Mouse (Mus musculus): ENCODE measurements around the gene Ccdc103.

The Ccdc103 gene

DNA sequence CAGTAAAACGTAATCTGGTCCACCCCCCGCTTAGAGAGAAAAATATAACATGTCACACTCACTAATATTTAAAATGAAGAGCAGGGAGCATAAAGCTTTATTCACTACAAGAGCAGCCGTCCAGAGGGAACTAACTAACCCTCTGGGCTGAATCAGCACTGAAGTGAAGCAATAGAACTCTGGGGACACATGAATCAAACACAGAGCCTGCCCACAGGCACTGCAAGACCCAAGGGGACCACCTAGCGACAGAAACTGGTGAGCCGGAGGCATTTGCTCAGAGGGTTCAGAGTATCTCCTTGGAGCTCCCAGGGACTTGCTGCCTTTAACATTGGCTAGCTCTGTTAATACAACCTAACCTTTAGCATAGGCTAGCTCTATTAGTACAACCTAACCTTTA is 9.1 kb downstream of the Ccdc103 start:
- DNase-seq (ENCODE audit: low spot score in 2 of 2) = no peak

DNA sequence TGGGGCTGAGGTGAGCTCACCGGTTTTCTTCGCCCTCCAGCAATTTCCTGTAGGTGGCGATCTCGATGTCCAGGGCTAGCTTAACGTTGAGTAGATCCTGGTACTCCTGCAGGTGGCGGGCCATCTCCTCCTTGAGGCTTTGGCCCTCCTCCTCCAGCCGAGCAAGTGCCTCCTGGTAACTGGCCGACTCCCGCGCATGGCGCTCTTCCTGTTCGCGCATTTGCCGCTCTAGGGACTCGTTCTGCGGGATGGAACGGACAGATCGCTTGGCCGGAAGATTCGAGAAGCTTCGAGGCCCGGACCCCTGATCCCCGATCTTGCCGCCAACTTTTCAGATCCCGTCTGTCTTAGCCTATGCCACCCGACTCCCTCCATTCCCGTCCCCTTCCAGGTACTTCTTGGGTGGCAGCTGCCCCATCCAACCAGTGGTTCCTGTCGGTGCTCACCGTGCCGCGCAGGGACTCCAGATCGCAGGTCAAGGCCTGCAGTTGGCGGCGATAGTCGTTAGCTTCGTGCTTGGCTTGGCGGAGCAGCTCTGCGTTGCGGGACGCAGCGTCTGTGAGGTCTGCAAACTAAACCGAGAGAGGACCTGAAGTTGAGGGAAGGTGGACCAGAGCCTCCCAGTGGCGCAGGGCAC is 12.1 kb downstream of the Ccdc103 start:
- DNase-seq (ENCODE audit: low spot score in 2 of 2) = peak in 1 of 2 experiments; percentile 38

DNA sequence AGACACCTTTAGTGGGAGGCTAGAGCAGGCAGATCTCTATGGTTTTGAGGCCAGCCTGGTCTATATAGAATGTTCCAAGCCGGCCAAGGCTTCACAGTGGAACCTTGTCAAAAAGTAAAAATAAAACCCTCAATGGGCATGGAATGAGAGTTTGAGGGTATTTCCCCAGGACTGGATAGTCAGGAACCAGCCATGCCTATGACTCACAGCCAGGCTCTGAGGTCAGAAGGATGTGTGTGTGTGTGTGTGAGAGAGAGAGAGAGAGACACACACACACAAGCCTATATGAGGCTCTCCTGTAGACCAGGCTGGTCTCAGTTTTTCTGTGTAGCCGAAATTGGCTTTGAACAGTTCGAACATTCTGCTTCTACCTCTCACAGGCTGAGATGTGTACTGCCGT is 13.7 kb downstream of the Ccdc103 start:
- DNase-seq (ENCODE audit: low spot score in 2 of 2) = no peak

DNA sequence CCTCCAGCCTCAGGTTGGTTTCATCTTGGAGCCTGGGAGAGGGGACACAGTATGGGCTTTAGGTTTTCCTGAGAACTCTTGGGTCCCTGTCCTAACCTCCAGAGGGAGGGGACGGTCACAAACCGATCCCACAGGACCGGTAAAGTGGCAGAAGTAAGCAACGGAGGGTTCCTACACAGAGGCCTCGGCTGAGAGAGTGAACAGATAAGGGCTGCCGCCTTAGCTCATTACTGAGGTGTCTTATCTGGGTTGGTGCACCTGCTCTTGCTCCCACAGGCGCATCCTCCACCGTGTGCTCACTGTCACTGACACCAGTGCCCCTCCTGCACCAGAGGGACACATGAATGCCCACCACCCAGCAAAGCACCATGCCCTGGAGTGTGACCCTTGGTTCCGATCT is 14.8 kb downstream of the Ccdc103 start:
- DNase-seq (ENCODE audit: low spot score in 2 of 2) = no peak

DNA sequence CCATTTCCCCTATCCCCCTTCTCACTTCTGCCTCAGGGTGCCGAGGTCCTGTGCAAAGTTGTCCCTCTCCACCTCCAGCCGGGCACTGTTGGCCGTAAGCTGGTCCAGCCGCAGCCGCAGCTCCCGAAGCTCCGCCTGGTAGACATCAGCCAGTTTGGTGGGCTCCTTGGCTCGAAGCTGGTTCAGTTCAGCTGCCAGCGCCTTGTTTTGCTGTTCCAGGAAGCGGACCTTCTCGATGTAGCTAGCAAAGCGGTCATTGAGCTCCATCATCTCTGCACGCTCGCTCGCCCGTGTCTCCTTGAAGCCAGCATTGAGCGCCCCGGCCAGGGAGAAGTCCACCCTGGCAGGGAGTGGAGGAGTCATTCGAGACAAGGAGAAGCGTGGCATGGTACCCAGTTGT is 15.6 kb downstream of the Ccdc103 start:
- DNase-seq (ENCODE audit: low spot score in 2 of 2) = no peak

DNA sequence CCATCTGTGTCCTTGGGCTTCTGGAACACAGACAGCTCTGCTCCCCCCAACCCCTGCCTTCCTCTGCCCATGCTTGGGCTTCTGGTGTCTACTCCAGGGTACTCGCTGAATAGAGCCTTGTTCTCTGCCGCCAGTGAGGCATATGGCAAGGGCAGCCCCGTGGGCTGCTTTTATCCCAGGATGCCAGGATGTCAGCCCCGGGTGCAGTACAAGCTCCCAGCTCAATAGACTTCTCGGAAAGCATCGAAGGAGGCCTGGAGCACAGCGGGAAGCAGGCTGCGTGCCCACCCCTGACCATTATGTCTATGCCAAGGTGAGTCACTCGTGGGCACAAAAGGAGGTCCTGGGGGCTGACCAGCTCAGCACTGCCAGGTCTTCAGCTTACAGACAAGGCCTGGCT is 17.4 kb downstream of the Ccdc103 start:
- peak in 1 of 2 experiments; percentile 31 for DNase-seq (ENCODE audit: low spot score in 2 of 2)

DNA sequence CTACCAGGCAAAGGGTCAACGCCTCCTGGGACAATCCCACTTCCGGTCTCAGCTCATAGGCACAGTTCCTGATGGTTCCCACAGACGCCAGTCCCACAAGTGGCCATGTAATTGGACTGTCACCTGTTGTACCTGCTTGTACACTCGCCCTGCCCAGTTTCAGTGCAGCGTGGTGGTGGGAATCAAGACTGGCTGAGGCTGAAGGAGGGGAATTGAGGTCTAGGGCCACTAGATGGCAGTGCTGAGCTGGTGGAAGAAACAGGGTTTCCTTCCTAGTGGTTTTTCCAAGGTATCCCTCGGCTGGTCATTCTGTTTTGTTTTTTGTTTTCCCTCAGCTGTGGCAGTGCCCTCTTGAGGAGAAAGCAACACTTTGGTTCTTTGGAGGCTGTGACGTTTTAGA is 19.8 kb downstream of the Ccdc103 start, which contains the start of gene Gfap:
TSS of gene Gfap (minus strand) at position 150 of the 400 bp plus-strand sequence.
- DNase-seq (ENCODE audit: low spot score in 2 of 2) = peak; percentile 81 to 84

DNA sequence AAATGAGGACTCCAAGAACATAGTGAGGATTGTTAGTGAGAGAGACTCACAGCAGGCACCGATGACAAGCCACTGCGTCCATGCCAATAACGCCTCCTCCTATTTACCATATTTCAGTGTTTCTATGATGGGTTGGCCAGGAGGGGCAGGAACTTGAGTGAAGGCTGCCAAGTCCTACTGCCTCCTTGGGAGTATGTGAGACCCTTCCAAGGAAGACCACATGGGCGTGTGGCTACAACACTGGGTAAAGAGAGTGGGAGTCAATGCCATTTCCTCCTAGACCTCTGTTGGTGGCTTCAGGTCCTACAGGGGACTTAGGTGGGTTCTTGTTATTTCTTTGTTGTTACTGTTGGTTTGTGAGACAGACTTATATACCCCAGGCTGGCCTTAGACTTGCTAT is 20.2 kb downstream of the Ccdc103 start:
- no peak for DNase-seq (ENCODE audit: low spot score in 2 of 2)

DNA sequence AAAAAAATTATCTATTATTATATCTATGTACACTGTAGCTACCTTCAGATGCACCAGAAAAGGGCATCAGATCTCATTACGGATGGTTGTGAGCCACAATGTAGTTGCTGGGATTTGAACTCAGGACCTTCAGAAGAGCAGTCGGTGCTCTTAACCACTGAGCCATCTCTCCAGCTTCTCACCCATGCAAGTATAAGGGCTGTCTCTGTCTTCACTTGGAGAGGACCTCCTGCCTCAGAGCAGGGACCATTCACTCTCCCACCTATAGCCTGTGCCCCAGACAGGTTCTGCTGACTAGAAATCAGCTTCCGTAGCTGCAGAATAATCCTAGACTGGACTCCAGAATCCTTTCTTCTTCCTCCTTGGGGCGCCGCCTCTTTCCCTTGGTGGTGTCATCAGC is 21.1 kb downstream of the Ccdc103 start:
- DNase-seq (ENCODE audit: low spot score in 2 of 2) = no peak

DNA sequence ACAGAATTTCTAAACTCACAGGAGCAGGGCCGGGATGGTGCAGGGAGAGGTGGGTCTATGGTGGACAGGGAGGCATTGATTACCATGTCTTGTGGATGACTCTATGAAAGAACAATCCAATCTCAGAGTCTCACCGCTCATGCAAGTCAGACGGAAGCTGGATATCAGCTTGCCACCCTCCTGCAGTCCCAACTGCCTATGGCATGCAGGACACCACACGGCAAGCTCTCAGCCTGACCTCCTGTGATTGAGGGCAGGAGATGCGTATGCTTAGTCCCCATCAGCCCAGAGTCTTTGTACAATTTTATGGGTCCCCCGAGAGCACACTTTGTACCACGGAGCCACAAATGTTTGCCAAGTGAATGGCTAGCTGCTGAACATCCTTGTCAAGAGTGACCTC is 22.6 kb downstream of the Ccdc103 start:
- DNase-seq (ENCODE audit: low spot score in 2 of 2) = no peak

DNA sequence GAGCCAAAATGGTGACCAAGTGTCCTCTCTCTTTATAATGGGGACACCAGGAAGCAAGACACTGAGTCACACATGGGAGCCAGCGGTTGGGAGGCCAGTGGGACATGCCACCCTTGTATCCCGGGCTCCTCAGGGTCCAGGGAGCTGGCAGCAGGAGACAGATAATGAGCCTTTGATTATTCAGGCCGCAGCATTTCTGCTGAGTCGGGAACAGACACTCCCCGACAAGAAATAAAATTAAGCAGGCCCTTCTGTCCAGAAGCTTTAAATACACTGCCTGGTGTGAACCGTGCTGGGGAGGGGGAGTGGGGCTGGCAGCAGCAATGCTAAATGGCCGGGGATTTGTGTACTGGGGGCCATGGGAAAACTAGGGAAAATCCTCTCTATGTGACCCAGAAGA is 30.4 kb downstream of the Ccdc103 start:
- DNase-seq (ENCODE audit: low spot score in 2 of 2) = no peak

DNA sequence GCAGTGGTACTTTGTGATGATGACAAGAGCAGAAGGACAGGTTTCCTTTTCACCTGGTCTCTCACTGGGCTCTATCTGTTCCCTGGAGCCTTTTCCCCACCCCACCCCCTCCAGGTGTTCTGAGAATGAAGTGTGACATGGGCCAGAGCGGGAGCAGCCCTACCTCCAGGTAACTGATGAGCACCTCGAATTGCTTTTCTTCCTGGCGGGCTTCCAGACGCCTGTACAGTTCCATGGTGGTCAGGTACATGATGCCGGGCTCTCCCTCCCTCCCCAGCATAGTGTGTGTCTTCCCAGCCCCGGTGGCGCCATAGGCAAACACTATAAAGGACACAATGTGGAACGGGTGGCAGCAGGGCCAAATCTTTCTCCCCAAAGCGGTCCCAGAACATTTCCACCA is 34.4 kb downstream of the Ccdc103 start:
- DNase-seq (ENCODE audit: low spot score in 2 of 2) = no peak

DNA sequence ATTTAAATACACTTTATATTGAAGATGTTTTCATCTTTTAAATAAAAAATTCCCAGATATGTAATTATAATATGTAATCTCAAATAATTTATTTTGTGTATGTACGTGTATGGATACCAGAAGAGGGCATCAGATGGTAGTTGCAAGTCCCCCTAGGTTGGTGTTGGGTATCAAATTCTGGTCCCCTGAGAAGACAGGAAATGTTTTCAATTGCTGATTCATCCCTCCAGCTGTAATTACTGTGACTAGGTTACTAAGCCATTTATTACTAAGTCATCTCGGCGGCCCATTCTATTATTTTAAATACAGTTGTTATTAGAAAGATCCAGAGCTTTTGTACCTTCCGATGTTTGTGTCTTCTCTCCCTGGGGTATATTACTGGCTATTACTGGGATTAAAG is 37.1 kb downstream of the Ccdc103 start:
- no peak for DNase-seq (ENCODE audit: low spot score in 2 of 2)

DNA sequence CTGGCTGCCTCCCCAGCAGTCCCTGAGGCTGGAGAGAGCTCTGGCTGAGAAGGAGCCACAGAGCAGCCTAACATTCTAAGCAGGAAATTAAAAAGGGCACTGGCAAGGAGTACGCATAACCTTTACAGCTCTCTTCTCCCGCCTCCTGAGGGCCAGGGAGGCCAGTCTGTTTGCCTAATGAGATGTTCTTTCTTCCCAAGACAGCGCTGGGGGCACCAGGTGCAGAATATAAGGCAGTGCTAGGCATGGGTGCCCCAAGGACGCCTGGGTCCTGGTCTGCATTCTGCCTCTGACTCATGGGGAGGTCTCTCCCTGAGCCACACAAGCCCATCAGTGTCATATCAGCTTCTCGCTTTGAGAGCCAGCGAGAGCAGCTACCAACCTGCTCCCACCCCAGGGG is 40.5 kb downstream of the Ccdc103 start:
- no peak for DNase-seq (ENCODE audit: low spot score in 2 of 2)

DNA sequence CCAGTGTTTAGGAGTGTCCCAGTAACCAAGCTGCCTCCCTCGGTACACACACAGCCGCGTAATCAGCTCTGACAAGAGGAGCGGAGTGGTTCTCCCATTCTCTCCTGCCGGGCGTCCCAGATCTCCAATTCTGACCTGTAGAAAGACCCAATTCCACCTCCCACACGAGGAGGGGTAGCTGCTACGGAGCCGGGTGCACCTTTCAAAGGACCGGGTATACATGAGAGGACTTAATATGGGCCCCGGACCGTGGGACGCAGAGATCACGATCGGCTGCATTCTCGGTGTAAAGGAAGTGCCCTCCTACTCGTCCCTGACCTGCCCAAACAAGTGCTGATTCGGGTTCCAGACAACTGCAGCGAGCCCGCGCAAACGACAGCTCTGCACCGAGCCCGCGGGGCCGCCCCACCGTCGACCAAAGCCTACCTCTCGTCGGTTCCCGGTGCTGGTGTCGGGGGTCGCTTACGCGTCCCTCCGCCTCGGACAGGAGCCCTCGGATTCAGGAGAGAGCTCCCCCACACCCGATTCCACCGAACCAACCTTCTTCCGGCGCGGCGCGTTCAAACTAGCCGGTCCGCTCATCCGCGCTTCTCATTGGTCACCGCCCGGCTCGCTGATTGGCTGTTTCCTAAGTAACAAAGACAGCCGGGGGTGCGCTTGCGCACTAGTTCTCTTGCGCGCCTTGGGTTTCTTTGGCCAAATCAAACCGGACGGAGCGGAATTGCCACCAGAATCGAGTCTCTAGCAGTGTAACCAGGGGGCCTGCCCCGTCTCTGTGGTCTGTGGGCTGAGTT is 43.8 kb downstream of the Ccdc103 start, which contains the start of gene Kif18b:
TSS of gene Kif18b (minus strand) at position 568 of the 794 bp plus-strand sequence.
- peak; percentile 88 to 94 for DNase-seq (ENCODE audit: low spot score in 2 of 2)

DNA sequence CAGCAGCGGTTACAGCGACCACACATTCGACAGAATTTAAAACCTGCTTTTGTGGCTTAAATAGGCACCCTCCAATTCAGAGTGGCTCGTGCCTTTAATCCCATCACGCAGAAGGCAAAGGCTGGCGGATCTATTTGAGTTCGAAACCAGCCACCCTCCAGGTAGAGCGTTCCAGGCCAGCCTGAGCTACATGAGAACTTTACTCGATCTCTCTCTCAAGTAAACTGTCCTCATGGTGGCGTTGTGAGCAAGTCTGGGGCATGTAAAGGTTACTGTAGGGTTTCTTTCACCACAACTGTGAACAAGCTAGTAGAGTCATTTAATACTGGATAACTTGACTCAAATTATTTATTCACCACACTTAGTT is 44.3 kb downstream of the Ccdc103 start:
- no peak for DNase-seq (ENCODE audit: low spot score in 2 of 2)

DNA sequence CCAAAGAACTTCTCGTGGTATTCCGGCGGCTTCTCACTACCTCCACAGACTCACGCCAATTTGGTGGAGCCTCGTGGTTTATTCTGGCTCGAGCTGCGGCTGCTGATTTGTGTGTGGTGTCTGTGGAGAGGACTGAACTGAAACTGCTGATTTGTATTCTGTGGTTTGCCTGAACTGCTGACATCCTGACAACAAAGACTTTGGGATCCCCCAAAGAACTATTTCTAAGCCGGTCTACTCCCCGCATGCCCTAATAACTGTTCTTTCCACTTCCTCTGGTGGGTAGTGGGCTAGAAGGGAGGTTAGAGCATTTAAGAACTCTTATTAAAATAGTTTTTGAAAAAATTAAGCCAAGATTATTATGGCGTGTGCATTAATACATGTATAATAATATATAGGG is 49.7 kb downstream of the Ccdc103 start:
- DNase-seq (ENCODE audit: low spot score in 2 of 2) = no peak

Measured in frontal cortex, postnatal 36 days (tissue).